Mouse (Mus musculus) MEL (cell line): ENCODE data around the gene Gnaq. TPM values are rescaled to one million over a fixed set of nuclear protein-coding genes. Genes with fewer than 3 reads are reported as not detected.

Experiments used
- DNase-seq: peaks from one replicate; pipeline ENCODE4 v3.0.0; 2011; ENCODE audit warnings: low read depth, low spot score
- H3K27ac ChIP-seq: 2 replicates; pipeline ENCODE4 v1.5.1; 2012; ENCODE audit warnings: low read depth, mild to moderate bottlenecking, control low read depth, low read length, moderate library complexity; ENCODE audit not compliant: control insufficient read depth
- H3K27me3 ChIP-seq, 2 experiments: fragments of 150-350 bp in 1 of 2; sonication (generic) in 1 of 2; 2 replicates each; pipeline ENCODE4 v1.6.1; 2012; ENCODE audit warnings: low read length in 2 of 2, mild to moderate bottlenecking in 2 of 2, improper control_type of control experiment in 1 of 2, moderate library complexity in 1 of 2; ENCODE audit not compliant: insufficient read depth in 2 of 2, control insufficient read depth in 1 of 2
- H3K36me3 ChIP-seq, 2 experiments: 2 replicates each; pipeline ENCODE4 v1.6.1; 2012 to 2014; ENCODE audit warnings: low read length in 2 of 2, improper control_type of control experiment in 1 of 2, inconsistent platforms in 1 of 2, mild to moderate bottlenecking in 1 of 2; ENCODE audit not compliant: insufficient read depth in 2 of 2, control insufficient read depth in 1 of 2
- H3K4me1 ChIP-seq, 2 experiments: fragments of 150-350 bp in 1 of 2; sonication (generic) in 1 of 2; 2 replicates each; pipeline ENCODE4 v1.6.1; 2012; ENCODE audit warnings: low read length in 2 of 2, improper control_type of control experiment in 1 of 2, mild to moderate bottlenecking in 1 of 2; ENCODE audit not compliant: insufficient read depth in 2 of 2, control insufficient read depth in 1 of 2
- H3K4me3 ChIP-seq, 2 experiments: fragments of 150-350 bp in 1 of 2; sonication (generic) in 1 of 2; 2 replicates each; pipeline ENCODE4 v1.5.1; 2012; ENCODE audit warnings: low read depth in 2 of 2, low read length in 2 of 2, mild to moderate bottlenecking in 2 of 2, moderate library complexity in 2 of 2, control low read depth in 1 of 2, improper control_type of control experiment in 1 of 2; ENCODE audit not compliant: control insufficient read depth in 1 of 2, insufficient read depth in 1 of 2
- H3K79me2 ChIP-seq: 2 replicates; pipeline ENCODE4 v1.6.1; 2012; ENCODE audit warnings: mild to moderate bottlenecking, low read length, moderate library complexity; ENCODE audit not compliant: control insufficient read depth, poor library complexity, insufficient read depth
- H3K9ac ChIP-seq: 2 replicates; pipeline ENCODE4 v1.6.1; 2012; ENCODE audit warnings: low read depth, mild to moderate bottlenecking, control low read depth, low read length, moderate library complexity; ENCODE audit not compliant: control insufficient read depth, poor library complexity, severe bottlenecking
- H3K9me3 ChIP-seq: fragments of 150-350 bp; sonication (generic); replicated peaks from 2 replicates; pipeline ENCODE4 v1.6.1; 2012; ENCODE audit warnings: mild to moderate bottlenecking, low read length, improper control_type of control experiment, moderate library complexity; ENCODE audit not compliant: insufficient read depth
- BHLHE40 ChIP-seq: IDR thresholded peaks from 2 replicates; pipeline ENCODE4 v1.6.1; 2012; ENCODE audit warnings: low read depth, mild to moderate bottlenecking, inconsistent platforms, low read length, improper control_type of control experiment, borderline replicate concordance
- CHD1 ChIP-seq: IDR thresholded peaks from 2 replicates; pipeline ENCODE4 v1.6.1; 2012; ENCODE audit warnings: low read depth, mild to moderate bottlenecking, inconsistent platforms, low read length, improper control_type of control experiment
- ELF1 ChIP-seq: IDR thresholded peaks from 2 replicates; pipeline ENCODE4 v1.6.1; 2014; ENCODE audit warnings: low read depth, mild to moderate bottlenecking, inconsistent platforms, low read length, improper control_type of control experiment, moderate library complexity
- EP300 ChIP-seq, 2 experiments: IDR thresholded peaks; 2 replicates each; pipeline ENCODE4 v1.6.1; 2011; ENCODE audit warnings: improper control_type of control experiment in 2 of 2, low read length in 2 of 2, low read depth in 1 of 2, mild to moderate bottlenecking in 1 of 2
- ETS1 ChIP-seq: IDR thresholded peaks from 2 replicates; pipeline ENCODE4 v1.6.1; 2012; ENCODE audit warnings: low read depth, mild to moderate bottlenecking, inconsistent platforms, low read length, improper control_type of control experiment, moderate library complexity
- GABPA ChIP-seq: IDR thresholded peaks from 2 replicates; pipeline ENCODE4 v1.6.1; 2012; ENCODE audit warnings: low read depth, mild to moderate bottlenecking, inconsistent platforms, low read length, improper control_type of control experiment, moderate library complexity
- JUND ChIP-seq: IDR thresholded peaks from 2 replicates; pipeline ENCODE4 v1.6.1; 2011; ENCODE audit warnings: low read depth, mild to moderate bottlenecking, improper control_type of control experiment, low read length
- KAT2A ChIP-seq: conservative IDR thresholded peaks from 2 replicates; pipeline ENCODE4 v1.6.1; 2012; ENCODE audit warnings: low read depth, low read length, improper control_type of control experiment, inconsistent platforms
- MAFK ChIP-seq: IDR thresholded peaks from 2 replicates; pipeline ENCODE4 v1.6.1; 2011; ENCODE audit warnings: low read depth, mild to moderate bottlenecking, low read length, improper control_type of control experiment, borderline replicate concordance
- MEF2A ChIP-seq: IDR thresholded peaks from 2 replicates; pipeline ENCODE4 v1.6.1; 2014; ENCODE audit warnings: low read depth, mild to moderate bottlenecking, inconsistent platforms, low read length, improper control_type of control experiment; ENCODE audit not compliant: poor library complexity, insufficient replicate concordance, severe bottlenecking; ENCODE audit errors: extremely low read depth
- MXI1 ChIP-seq: IDR thresholded peaks from 2 replicates; pipeline ENCODE4 v1.6.1; 2011; ENCODE audit warnings: mild to moderate bottlenecking, low read depth, low read length, improper control_type of control experiment
- MYC ChIP-seq: IDR thresholded peaks from 2 replicates; pipeline ENCODE4 v1.6.1; 2011; ENCODE audit warnings: low read depth, mild to moderate bottlenecking, low read length, improper control_type of control experiment, moderate library complexity
- NRF1 ChIP-seq: IDR thresholded peaks from 2 replicates; pipeline ENCODE4 v1.6.1; 2014; ENCODE audit warnings: low read depth, mild to moderate bottlenecking, inconsistent platforms, low read length, improper control_type of control experiment, moderate library complexity; ENCODE audit not compliant: poor library complexity, insufficient read depth, severe bottlenecking
- POLR2A ChIP-seq, 2 experiments: IDR thresholded peaks; 2 replicates each; pipeline ENCODE4 v1.6.1; 2011 to 2012; ENCODE audit warnings: low read length in 2 of 2, mild to moderate bottlenecking in 2 of 2, control low read depth in 1 of 2, improper control_type of control experiment in 1 of 2, low read depth in 1 of 2, moderate library complexity in 1 of 2; ENCODE audit not compliant: control insufficient read depth in 1 of 2, insufficient read depth in 1 of 2, poor library complexity in 1 of 2
- POLR2AphosphoS2 ChIP-seq: IDR thresholded peaks from 2 replicates; pipeline ENCODE4 v1.6.1; 2011; ENCODE audit warnings: low read length, improper control_type of control experiment
- POLR2AphosphoS5 ChIP-seq: IDR thresholded peaks from 2 replicates; pipeline ENCODE4 v1.6.1; 2012; ENCODE audit warnings: low read depth, borderline replicate concordance, mild to moderate bottlenecking, inconsistent platforms, low read length, moderate library complexity, mixed read lengths
- RCOR1 ChIP-seq: IDR thresholded peaks from 2 replicates; pipeline ENCODE4 v1.6.1; 2012; ENCODE audit warnings: low read depth, mild to moderate bottlenecking, inconsistent platforms, low read length, improper control_type of control experiment
- SMC3 ChIP-seq: IDR thresholded peaks from 2 replicates; pipeline ENCODE4 v1.6.1; 2011; ENCODE audit warnings: low read depth, low read length, improper control_type of control experiment
- TAL1 ChIP-seq: IDR thresholded peaks from 2 replicates; pipeline ENCODE4 v1.6.1; 2012; ENCODE audit warnings: mild to moderate bottlenecking, inconsistent platforms, low read length, moderate library complexity, mixed read lengths
- TBP ChIP-seq: IDR thresholded peaks from 2 replicates; pipeline ENCODE4 v1.8.0; 2011; ENCODE audit warnings: low read depth, low read length, improper control_type of control experiment
- ZC3H11A ChIP-seq: IDR thresholded peaks from 2 replicates; pipeline ENCODE4 v1.6.1; 2012; ENCODE audit warnings: low read depth, mild to moderate bottlenecking, inconsistent platforms, low read length, improper control_type of control experiment
- ZNF384 ChIP-seq: IDR thresholded peaks from 2 replicates; pipeline ENCODE4 v1.6.1; 2012; ENCODE audit warnings: low read depth, mild to moderate bottlenecking, inconsistent platforms, low read length, improper control_type of control experiment
- polyA plus RNA-seq, 2 experiments: library from polyadenylated mRNA; stranded (reverse) in 1 of 2; unstranded in 1 of 2; fragments of >175 nt in 1 of 2; fragments of >200 nt in 1 of 2; gene quantifications; 2 replicates each; pipeline versions ENCODE4 v1.2.1 to v1.2.4; 2012; ENCODE audit warnings: low replicate concordance in 2 of 2, low read depth in 1 of 2; ENCODE audit not compliant: insufficient read length in 2 of 2, insufficient read depth in 1 of 2, missing spikeins in 1 of 2
- total RNA-seq: library from RNA; depleted of rRNA; stranded (reverse); fragments of 300-350 nt; gene quantifications from 2 replicates; pipeline ENCODE4 v1.2.3, GENCODE M21; 2012

Gene Gnaq
- total and polyA plus RNA-seq, 3 experiments, result not detected

GRCm38 (mm10) chr19:16149094-16149493 is 16.5 kb downstream of the Gnaq start:
- no peak for DNase-seq
- Histone ChIP-seq H3K9me3 (no peaks in the 10 kb centered on the region), H3K4me1 (no peaks in the 10 kb centered on the region), H3K27ac (no peak overlapping the region)
- TF ChIP-seq KAT2A (no peak), POLR2A (IDR thresholded peaks at IDR 0.05; ENCODE audit: control insufficient read depth in 1 of 2, insufficient read depth in 1 of 2, low read depth in 1 of 2, low read length in 2 of 2, poor library complexity in 1 of 2) (no peak), TAL1 (no peak), TBP (no peak), BHLHE40 (no peak), ELF1 (no peak), CHD1 (no peak), MEF2A (no peak), ZC3H11A (no peak), GABPA (no peak), JUND (no peak), MAFK (no peak), ZNF384 (no peak), MYC (no peak), RCOR1 (no peak)
- TF ChIP-seq, all 39 proteins: peak for 0
- Histone ChIP-seq H3K4me3 (no peak overlapping the region), H3K36me3 (no peaks in the 10 kb centered on the region), H3K79me2 (no peaks in the 10 kb centered on the region), H3K9ac (no peak overlapping the region), H3K27me3 (no peaks in the 10 kb centered on the region; a peak in 2 of 4 replicates)

- DNase-seq, result no peak
- no peaks in the 10 kb centered on the region for H3K4me1 ChIP-seq
- no peaks in the 10 kb centered on the region for H3K79me2 ChIP-seq
- H3K27me3 ChIP-seq, result no peaks in the 10 kb centered on the region; a peak in 3 of 4 replicates
- TF ChIP-seq KAT2A (no peak), BHLHE40 (no peak), POLR2AphosphoS2 (no peak)
- H3K4me3 ChIP-seq, result no peak overlapping the region
- no peaks in the 10 kb centered on the region for H3K36me3 ChIP-seq
- no peak overlapping the region for H3K27ac ChIP-seq
- no peaks in the 10 kb centered on the region for H3K9me3 ChIP-seq
- no peak overlapping the region for H3K9ac ChIP-seq
Measured at GRCm38 (mm10) chr19:16150328-16150727, 17.7 kb downstream of the Gnaq start.

GRCm38 (mm10) chr19:16153851-16154250 is 21.2 kb downstream of the Gnaq start:
- Histone ChIP-seq H3K79me2 (no peaks in the 10 kb centered on the region), H3K27me3 (no peaks in the 10 kb centered on the region; a peak in 3 of 4 replicates), H3K9ac (no peak overlapping the region), H3K27ac (no peak overlapping the region), H3K4me1 (no peaks in the 10 kb centered on the region), H3K9me3 (no peaks in the 10 kb centered on the region), H3K36me3 (no peaks in the 10 kb centered on the region), H3K4me3 (no peak overlapping the region)
- no peak for TF ChIP-seq ETS1
- TF ChIP-seq MAFK, result no peak
- no peak for TF ChIP-seq EP300 (IDR thresholded peaks at IDR 0.05; ENCODE audit: low read depth in 1 of 2, low read length in 2 of 2)
- TF ChIP-seq MEF2A, result no peak
- no peak for TF ChIP-seq KAT2A
- TF ChIP-seq ELF1, result no peak
- no peak for TF ChIP-seq ZNF384
- TF ChIP-seq POLR2AphosphoS2, result no peak
- no peak for TF ChIP-seq SMC3
- TF ChIP-seq POLR2AphosphoS5, result no peak
- TF ChIP-seq POLR2A (IDR thresholded peaks at IDR 0.05; ENCODE audit: control insufficient read depth in 1 of 2, insufficient read depth in 1 of 2, low read depth in 1 of 2, low read length in 2 of 2, poor library complexity in 1 of 2), result no peak
- no peak for TF ChIP-seq NRF1
- no peak for TF ChIP-seq MYC
- no peak for TF ChIP-seq MXI1
- DNase-seq, result no peak
